Mouse (Mus musculus) bone marrow macrophage, adult 2 months (primary cell): Measurements from ENCODE around the gene Vmn2r108.

Source experiments
- CTCF ChIP-seq: IDR thresholded peaks from 2 replicates; pipeline ENCODE4 v1.5.1; 2012; ENCODE audit warnings: low read depth, mild to moderate bottlenecking, low read length, moderate library complexity
- POLR2A ChIP-seq: IDR thresholded peaks from 2 replicates; pipeline ENCODE4 v1.6.1; 2012; ENCODE audit warnings: mild to moderate bottlenecking, low read depth, low read length, borderline replicate concordance

DNA sequence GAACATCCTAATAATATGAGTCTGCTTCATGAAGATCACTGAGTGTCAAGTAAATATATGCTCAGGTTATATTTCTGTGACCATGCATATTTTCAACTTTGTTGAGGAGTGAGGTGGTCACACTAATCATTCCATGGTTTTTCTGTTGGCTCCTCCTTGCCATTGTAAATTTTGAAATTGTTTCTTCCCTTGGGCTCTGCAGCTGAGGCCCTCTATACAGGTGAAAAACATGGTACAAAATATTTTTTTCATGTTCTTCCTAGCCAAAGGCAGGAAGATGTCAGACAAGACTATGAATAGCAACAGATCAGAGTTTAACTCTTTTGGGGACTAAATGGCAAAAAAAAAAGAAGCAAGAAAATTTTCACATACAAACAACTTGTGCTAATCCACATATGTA, at the start of gene Vmn2r108:
- TF ChIP-seq POLR2A (no peak), CTCF (no peak)
